Mouse (Mus musculus): ENCODE measurements around the gene Cdc42ep4. TPM values are rescaled to one million over a fixed set of nuclear protein-coding genes. Genes with fewer than 3 reads are reported as not detected.

The Cdc42ep4 gene
- total RNA-seq, 2 experiments from 2014 or later, result 60.1 to 72.8 TPM

GRCm38 (mm10) chr11:113777878-113778464 lies 26.3 kb upstream of the Cdc42ep4 start:
- DNase-seq, result no peak

- peak; percentile 70 for DNase-seq
Measured at GRCm38 (mm10) chr11:113776851-113777511, 25.3 kb upstream of the Cdc42ep4 start.

- no peak for DNase-seq
Measured at GRCm38 (mm10) chr11:113774773-113775172, 23.1 kb upstream of the Cdc42ep4 start.

GRCm38 (mm10) chr11:113773191-113773590 lies 21.5 kb upstream of the Cdc42ep4 start:
- DNase-seq, result no peak

- no peak for DNase-seq
Measured at GRCm38 (mm10) chr11:113771187-113771586, 19.5 kb upstream of the Cdc42ep4 start.

GRCm38 (mm10) chr11:113768356-113768755 lies 16.7 kb upstream of the Cdc42ep4 start:
- no peak for DNase-seq

GRCm38 (mm10) chr11:113767285-113767684 lies 15.6 kb upstream of the Cdc42ep4 start:
- DNase-seq, result no peak

GRCm38 (mm10) chr11:113766284-113766985 lies 14.8 kb upstream of the Cdc42ep4 start:
- no peak for DNase-seq

GRCm38 (mm10) chr11:113764132-113764849 lies 12.6 kb upstream of the Cdc42ep4 start:
- DNase-seq, result no peak

GRCm38 (mm10) chr11:113763449-113763848 lies 11.8 kb upstream of the Cdc42ep4 start:
- no peak for DNase-seq

- no peak for DNase-seq
Measured at GRCm38 (mm10) chr11:113762136-113762797, 10.6 kb upstream of the Cdc42ep4 start.

GRCm38 (mm10) chr11:113761646-113762045 lies 10.0 kb upstream of the Cdc42ep4 start:
- DNase-seq, result no peak

GRCm38 (mm10) chr11:113760476-113760875 lies 8.8 kb upstream of the Cdc42ep4 start:
- peak; percentile 80 for DNase-seq

GRCm38 (mm10) chr11:113758851-113759250 lies 7.2 kb upstream of the Cdc42ep4 start:
- no peak for DNase-seq

- DNase-seq, result no peak
Measured at GRCm38 (mm10) chr11:113756578-113756977, 4.9 kb upstream of the Cdc42ep4 start.

- DNase-seq, result no peak
Measured at GRCm38 (mm10) chr11:113755878-113756277, 4.2 kb upstream of the Cdc42ep4 start.

- no peak for DNase-seq
Measured at GRCm38 (mm10) chr11:113754845-113755244, 3.2 kb upstream of the Cdc42ep4 start.

- no peak for DNase-seq
Measured at GRCm38 (mm10) chr11:113752685-113753430, 1.2 kb upstream of the Cdc42ep4 start.

GRCm38 (mm10) chr11:113752158-113752661 lies 529 bp upstream of the Cdc42ep4 start:
- no peak for DNase-seq

GRCm38 (mm10) chr11:113750571-113751483 lies 854 bp downstream of the Cdc42ep4 start:
- DNase-seq, result peak; percentile 83

All from adrenal gland, postnatal 10 days (tissue).